Mouse (Mus musculus): ENCODE results near the gene Oxct2b.
"Not testable (repeated sequence)": the region's sequence is repeated elsewhere in the genome, so short reads cannot be mapped to it uniquely, and the experiment has no call there.

Oxct2b gene

GRCm38 (mm10) chr4:123114651-123115050 lies 1.4 kb upstream of the Oxct2b start:
- not testable (repeated sequence) for DNase-seq (ENCODE audit: low spot score)

DNA sequence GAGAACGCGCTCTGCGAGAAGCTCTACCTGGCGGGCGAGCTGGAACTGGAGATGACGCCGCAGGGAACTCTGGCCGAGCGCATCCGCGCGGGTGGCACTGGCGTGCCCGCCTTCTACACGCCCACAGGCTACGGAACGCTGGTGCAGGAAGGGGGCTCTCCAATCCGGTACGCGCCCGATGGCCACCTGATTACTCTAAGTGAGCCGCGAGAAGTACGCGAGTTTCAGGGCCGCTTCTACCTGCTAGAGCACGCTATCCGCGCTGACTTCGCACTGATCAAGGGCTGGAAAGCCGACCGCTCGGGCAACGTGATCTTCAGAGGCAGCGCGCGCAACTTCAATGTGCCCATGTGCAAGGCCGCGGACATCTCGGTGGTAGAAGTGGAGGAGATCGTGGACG lies 574 bp downstream of the Oxct2b start:
- DNase-seq (ENCODE audit: low spot score) = peak; percentile 18

- DNase-seq (ENCODE audit: low spot score) = no peak
Observed at GRCm38 (mm10) chr4:123121286-123121685, 5.2 kb downstream of the Oxct2b start.

- no peak for DNase-seq (ENCODE audit: low spot score)
Observed at GRCm38 (mm10) chr4:123126626-123127025, 10.6 kb downstream of the Oxct2b start.

- no peak for DNase-seq (ENCODE audit: low spot score)
Observed at GRCm38 (mm10) chr4:123127051-123127450, 11.0 kb downstream of the Oxct2b start.

GRCm38 (mm10) chr4:123137551-123137950 lies 21.5 kb downstream of the Oxct2b start:
- no peak for DNase-seq (ENCODE audit: low spot score)

GRCm38 (mm10) chr4:123139513-123140154 lies 23.6 kb downstream of the Oxct2b start, which contains the start of gene Ppie:
Gene Ppie, minus strand, starts transcription at chr4:123139951.
- DNase-seq (ENCODE audit: low spot score) = peak; percentile 88

GRCm38 (mm10) chr4:123147446-123148150 lies 31.5 kb downstream of the Oxct2b start:
- DNase-seq (ENCODE audit: low spot score) = no peak

GRCm38 (mm10) chr4:123152003-123152402 lies 35.9 kb downstream of the Oxct2b start:
- no peak for DNase-seq (ENCODE audit: low spot score)

DNA sequence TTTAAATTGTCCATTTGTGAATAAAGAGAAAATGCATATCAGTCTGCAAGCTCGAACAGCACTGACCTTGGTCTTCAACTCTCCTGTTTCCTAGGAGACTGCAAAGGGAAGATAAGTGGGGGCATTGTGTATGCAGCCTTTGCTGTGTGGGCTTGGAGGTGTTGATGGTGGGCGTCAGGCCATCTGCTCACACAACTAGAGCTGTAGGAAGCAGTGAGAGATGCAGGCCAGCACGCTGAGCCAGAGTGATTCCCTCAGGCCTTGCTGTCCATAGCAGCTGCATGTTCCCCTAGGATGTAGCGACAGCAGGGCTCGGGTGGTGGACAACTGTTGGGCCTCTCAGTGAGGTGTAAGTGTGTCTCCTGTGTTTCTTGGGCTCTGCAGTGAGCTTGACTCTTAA lies 36.9 kb downstream of the Oxct2b start:
- DNase-seq (ENCODE audit: low spot score) = peak; percentile 6

GRCm38 (mm10) chr4:123155004-123155403 lies 38.9 kb downstream of the Oxct2b start:
- DNase-seq (ENCODE audit: low spot score) = peak; percentile 60

DNA sequence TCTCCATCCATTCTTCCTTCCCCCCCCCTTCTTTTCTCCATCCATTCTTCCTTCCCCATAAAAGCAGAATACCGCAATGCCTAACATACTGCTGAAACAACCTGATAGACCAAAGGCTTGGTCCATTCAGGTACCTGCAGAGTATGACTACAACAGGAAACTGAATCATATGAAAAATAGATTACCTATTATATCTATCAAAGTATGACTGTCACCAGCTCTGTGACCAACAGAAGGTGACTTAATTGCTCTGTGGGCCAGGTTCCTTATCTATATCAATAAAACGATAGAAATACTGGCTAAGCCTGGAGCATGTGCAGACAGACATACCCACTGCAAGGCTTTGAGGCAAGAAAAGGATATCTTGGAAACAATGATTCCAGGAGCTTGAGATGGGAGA lies 39.4 kb downstream of the Oxct2b start:
- no peak for DNase-seq (ENCODE audit: low spot score)

GRCm38 (mm10) chr4:123155840-123156239 lies 39.8 kb downstream of the Oxct2b start:
- DNase-seq (ENCODE audit: low spot score) = no peak

- DNase-seq (ENCODE audit: low spot score) = no peak
Observed at GRCm38 (mm10) chr4:123160571-123160970, 44.5 kb downstream of the Oxct2b start.

GRCm38 (mm10) chr4:123161251-123161650 lies 45.2 kb downstream of the Oxct2b start:
- not testable (repeated sequence) for DNase-seq (ENCODE audit: low spot score)

DNA sequence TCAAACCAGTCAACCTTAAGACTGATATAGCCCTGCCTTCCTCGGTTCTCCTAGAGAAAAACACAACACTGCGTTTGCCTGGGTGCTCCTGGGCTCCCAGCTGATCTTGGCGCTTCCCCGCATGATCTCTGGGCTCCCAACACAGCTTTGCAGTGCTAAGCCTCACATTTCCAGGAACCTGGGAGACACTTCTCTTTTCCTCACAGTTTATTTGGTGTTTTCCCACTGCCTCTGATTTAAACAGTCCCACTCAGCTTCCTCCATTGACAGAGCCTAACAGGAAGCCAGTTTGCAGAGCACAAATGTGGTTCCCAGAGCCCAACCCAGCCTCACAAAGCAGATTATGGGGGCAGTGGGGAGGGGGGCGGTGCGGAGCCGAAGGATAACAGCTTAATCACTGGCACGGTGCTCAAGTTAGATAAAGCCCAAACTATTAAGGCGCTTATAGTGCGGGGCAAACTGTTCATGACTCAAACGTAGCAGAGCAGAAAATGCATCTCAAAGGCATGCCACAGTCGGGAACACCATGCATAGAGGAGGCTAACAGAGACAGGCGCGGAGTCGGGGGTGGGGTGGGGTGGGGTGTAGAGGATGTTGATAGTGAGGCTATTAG lies 46.3 kb downstream of the Oxct2b start:
- DNase-seq (ENCODE audit: low spot score) = peak; percentile 7

- DNase-seq (ENCODE audit: low spot score) = no peak
Observed at GRCm38 (mm10) chr4:123164157-123164556, 48.1 kb downstream of the Oxct2b start.

Measured in embryo, embryonic 10 days (tissue).